Mouse (Mus musculus): ENCODE data around the gene Plscr1.

DNA sequence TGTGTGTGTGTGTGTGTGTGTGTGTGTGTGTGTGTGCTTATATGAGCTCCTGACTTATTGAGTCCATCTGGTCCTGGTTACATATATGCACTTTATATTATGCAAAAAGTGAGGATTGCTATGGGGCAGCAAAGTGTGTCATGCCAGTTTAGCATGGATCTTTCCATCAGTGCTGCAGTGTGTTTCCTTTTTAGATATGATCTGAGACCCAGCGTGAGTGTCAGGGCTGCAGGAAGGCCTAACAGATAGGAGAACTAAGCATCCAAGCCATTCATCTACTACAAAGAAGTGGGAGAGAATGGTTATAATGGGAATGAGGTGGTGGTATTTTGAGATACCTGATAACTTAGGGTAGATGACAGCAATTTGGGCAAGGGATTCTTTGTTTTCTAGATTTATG lies 30.5 kb downstream of the Plscr1 start:
- TF ChIP-seq POLR2A (IDR thresholded peaks at IDR 0.05; ENCODE audit: insufficient read depth, low read depth, low read length), result no peak
- TF ChIP-seq CTCF (IDR thresholded peaks at IDR 0.05; ENCODE audit: insufficient read depth, low read depth, low read length), result no peak
